Mouse (Mus musculus) megakaryocyte progenitor cell, adult 5-6 weeks (primary cell): Measurements from ENCODE around the gene Gm8882. TPM values are rescaled to one million over a fixed set of nuclear protein-coding genes. Genes with fewer than 3 reads are reported as not detected.
"Not testable (repeated sequence)": the region's sequence is repeated elsewhere in the genome, so short reads cannot be mapped to it uniquely, and the experiment has no call there.

Experiments
- ATAC-seq: replicated peaks from 2 replicates; pipeline ENCODE4 v1.8.0; 2016; ENCODE audit warnings: mild to moderate bottlenecking, moderate TSS enrichment, inconsistent platforms; ENCODE audit not compliant: poor library complexity
- total RNA-seq, 2 experiments: library from RNA; stranded (forward) in 1 of 2; stranded (reverse) in 1 of 2; fragments of 157-497, 149-512 nt in 1 of 2; fragments of 200-1000 nt in 1 of 2; gene quantifications; 2 replicates each; pipeline versions ENCODE4 v1.2.3 to v1.2.4; 2015 to 2017

Gm8882 gene
- total RNA-seq (2015) (not detected in 2 replicates), total RNA-seq (2017) (not detected in 2 replicates)

GRCm38 (mm10) chr6:132364034-132364433 lies at the start of gene Gm8882:
Gene Gm8882, minus strand, starts transcription at chr6:132364134.
- not testable (repeated sequence) for ATAC-seq

- ATAC-seq, result not testable (repeated sequence)
These were observed 49.3 kb downstream of the Gm8882 start, which contains the start of gene Prpmp5 for GRCm38 (mm10) chr6:132314657-132315056. Gene Prpmp5, minus strand, starts transcription at chr6:132314757.

Other genes starting within 250 kb of the Gm8882 start
- not detected in 2 replicates for gene Prb1, start 153.6 kb downstream of the Gm8882 start, total RNA-seq (2015)
- not detected in 2 replicates for gene Prb1, start 153.6 kb downstream of the Gm8882 start, total RNA-seq (2017)
- not detected in 2 replicates for gene Prpmp5, start 49.4 kb downstream of the Gm8882 start, total RNA-seq (2015)
- gene Prpmp5, start 49.4 kb downstream of the Gm8882 start, total RNA-seq (2017), result not detected in 2 replicates
- gene Prh1, start 205.7 kb upstream of the Gm8882 start, total RNA-seq (2015), result not detected in 2 replicates
- not detected in 2 replicates for gene Prh1, start 205.7 kb upstream of the Gm8882 start, total RNA-seq (2017)
- gene Prp2, start 231.8 kb upstream of the Gm8882 start, total RNA-seq (2015), result not detected in 2 replicates
- not detected in 2 replicates for gene Prp2, start 231.8 kb upstream of the Gm8882 start, total RNA-seq (2017)